ENCODE assay signal across 8 mouse cellular contexts in genomic region chr8:123761266-123761882, GRCm38 (mm10). TPM values are rescaled to one million over a fixed set of nuclear protein-coding genes. Genes with fewer than 3 reads are reported as not detected.
DNase-seq lines count a peak whose midpoint lies in the region; ATAC-seq lines count a peak whose summit lies in the region.

No protein-coding gene starts in this region.

- H3K36me3 ChIP-seq in heart, embryonic 12.5 days, result no peaks in the 10 kb centered on the region
- H3K36me3 ChIP-seq in liver, embryonic 13.5 days, result no peaks in the 10 kb centered on the region

- H3K4me3 ChIP-seq in heart, embryonic 12.5 days, result no peak overlapping the region
- no peak overlapping the region for H3K4me3 ChIP-seq in liver, embryonic 13.5 days (replicated peaks)

- H3K9ac ChIP-seq in heart, embryonic 12.5 days, result no peak overlapping the region
- no peak overlapping the region for H3K9ac ChIP-seq in liver, embryonic 13.5 days

- H3K27ac ChIP-seq in heart, embryonic 12.5 days (ENCODE audit: poor library complexity, severe bottlenecking), result peak overlapping the region; percentile 67
- no peak overlapping the region; the same call in 1 of the 2 replicates for H3K27ac ChIP-seq in liver, embryonic 13.5 days

- H3K4me2 ChIP-seq in heart, embryonic 12.5 days, result peak overlapping the region; percentile 21; the same call in 1 of the 2 replicates
- no peak overlapping the region for H3K4me2 ChIP-seq in liver, embryonic 13.5 days

- 30% methylated on average over 12 of the region's 12 CpGs for WGBS in heart, embryonic 12.5 days
- 50% methylated on average over 12 of the region's 12 CpGs for WGBS in liver, embryonic 13.5 days (ENCODE audit: insufficient replicate concordance)

- no peaks in the 10 kb centered on the region for H3K9me3 ChIP-seq in heart, embryonic 12.5 days (replicated peaks)
- H3K9me3 ChIP-seq in liver, embryonic 13.5 days (replicated peaks), result no peaks in the 10 kb centered on the region

- H3K27me3 ChIP-seq in heart, embryonic 12.5 days (replicated peaks), result peaks cover 3% of the 10 kb centered on the region
- peaks cover 5% of the 10 kb centered on the region for H3K27me3 ChIP-seq in liver, embryonic 13.5 days

- peak; percentile 78 for DNase-seq in adrenal gland, adult 2 months
- no peak for DNase-seq in adrenal gland, adult 18-20 months (ENCODE audit: low spot score in 2 of 2)
- DNase-seq in 3134 (ENCODE audit: extremely low read depth, insufficient read length, low spot score), result peak; percentile 73
- DNase-seq in cerebellum, adult 9-11 months, result peak; percentile 75
- no peak for DNase-seq in liver, embryonic 13.5 days
- DNase-seq in spleen, postnatal 10 days (ENCODE audit: low spot score in 2 of 2), result no peak
- DNase-seq in thymus, postnatal 36 days, result no peak

- ATAC-seq in heart, embryonic 12.5 days (ENCODE audit: insufficient number of reproducible peaks, low FRiP score), result peak; percentile 45; the same call in 1 of the 2 replicates
- 0 out of 2 replicates have a peak, but pooled peaks have one; percentile 21 for ATAC-seq in liver, embryonic 13.5 days (ENCODE audit: low read depth)

- H3K4me1 ChIP-seq in heart, embryonic 12.5 days (replicated peaks), result peaks cover 47% of the 10 kb centered on the region
- peaks cover 16% of the 10 kb centered on the region for H3K4me1 ChIP-seq in liver, embryonic 13.5 days (replicated peaks)

RNA-seq across cellular contexts. Expression of gene Rab4a, which starts 44.4 kb away (rescaled TPM):
- 10 to 100 TPM; 19.2 to 26.7 TPM for total RNA-seq in adrenal gland, adult 2 months (2021)
- polyA plus RNA-seq in adrenal gland, adult 2 months (2012; rRNA removed), result 13.0 and 19.4 TPM in 2 replicates
- total RNA-seq in adrenal gland, adult 18-20 months (2021), result 10 to 100 TPM; 25.5 to 25.9 TPM
- polyA plus RNA-seq in heart, embryonic 12.5 days (2016; fragmentation: Nextera tagmentation; extraction: Ambion mirVana), result 42.3 and 47.2 TPM in 2 replicates
- 30.8 and 31.7 TPM in 2 replicates for polyA plus RNA-seq in liver, embryonic 13.5 days (2015; fragmentation: Nextera tagmentation; extraction: Ambion mirVana)

Comparison
In these comparisons a context has a peak if more than half of its experiments do, and no peak if none do; other contexts are left out.
1. DNase-seq: peak in adrenal gland, adult 2 months (single experiment), 3134 (single experiment) and cerebellum, adult 9-11 months (single experiment); none in adrenal gland, adult 18-20 months (0 of 2), liver, embryonic 13.5 days (single experiment), spleen, postnatal 10 days (0 of 2) and thymus, postnatal 36 days (0 of 2).